Mouse (Mus musculus) lung, postnatal 14 days (tissue): ENCODE results near the gene Hps3.
A peak's percentile ranks its signal among the peaks of the same experiment; 100 is the strongest.
"Not testable (repeated sequence)": the region's sequence is repeated elsewhere in the genome, so short reads cannot be mapped to it uniquely, and the experiment has no call there.

Experiments
- DNase-seq: peaks from one replicate; pipeline ENCODE4 v3.0.0; 2021

The Hps3 gene

GRCm38 (mm10) chr3:20034719-20035404 is at the start of gene Hps3:
TSS of gene Hps3 (minus strand) at chr3:20035315.
- DNase-seq, result peak; percentile 86

- no peak for DNase-seq
These were observed 47.0 kb upstream of the Hps3 start for GRCm38 (mm10) chr3:20082161-20082560.

GRCm38 (mm10) chr3:20076145-20077053 is 41.3 kb upstream of the Hps3 start:
- no peak for DNase-seq

- no peak for DNase-seq
These were observed 23.1 kb upstream of the Hps3 start for GRCm38 (mm10) chr3:20058197-20058541.

GRCm38 (mm10) chr3:20057306-20058196 is 22.4 kb upstream of the Hps3 start, which contains the start of gene Hltf:
TSS of gene Hltf (plus strand) at chr3:20057811.
- peak; percentile 92 for DNase-seq

- not testable (repeated sequence) for DNase-seq
These were observed 9.6 kb upstream of the Hps3 start for GRCm38 (mm10) chr3:20044736-20045135.

GRCm38 (mm10) chr3:20041461-20041860 is 6.3 kb upstream of the Hps3 start:
- not testable (repeated sequence) for DNase-seq

GRCm38 (mm10) chr3:20036069-20036468 is 954 bp upstream of the Hps3 start:
- no peak for DNase-seq

GRCm38 (mm10) chr3:20033761-20034718 is 1.1 kb downstream of the Hps3 start:
- no peak for DNase-seq

GRCm38 (mm10) chr3:20030807-20031206 is 4.3 kb downstream of the Hps3 start:
- DNase-seq, result no peak

- no peak for DNase-seq
These were observed 6.5 kb downstream of the Hps3 start for GRCm38 (mm10) chr3:20028640-20029039.

- DNase-seq, result no peak
These were observed 7.3 kb downstream of the Hps3 start for GRCm38 (mm10) chr3:20027788-20028187.

- no peak for DNase-seq
These were observed 8.0 kb downstream of the Hps3 start for GRCm38 (mm10) chr3:20026996-20027689.

- DNase-seq, result no peak
These were observed 8.6 kb downstream of the Hps3 start for GRCm38 (mm10) chr3:20026481-20026880.

GRCm38 (mm10) chr3:20023832-20024231 is 11.3 kb downstream of the Hps3 start:
- no peak for DNase-seq

- DNase-seq, result no peak
These were observed 17.0 kb downstream of the Hps3 start for GRCm38 (mm10) chr3:20018076-20018475.

GRCm38 (mm10) chr3:20014454-20014853 is 20.7 kb downstream of the Hps3 start:
- DNase-seq, result no peak

GRCm38 (mm10) chr3:20010905-20011304 is 24.2 kb downstream of the Hps3 start:
- not testable (repeated sequence) for DNase-seq

GRCm38 (mm10) chr3:20010464-20010863 is 24.7 kb downstream of the Hps3 start:
- DNase-seq, result no peak

- no peak for DNase-seq
These were observed 27.4 kb downstream of the Hps3 start for GRCm38 (mm10) chr3:20007759-20008158.

- no peak for DNase-seq
These were observed 27.8 kb downstream of the Hps3 start for GRCm38 (mm10) chr3:20007275-20007674.
